Mouse (Mus musculus): ENCODE results near the gene Unc50. TPM values are rescaled to one million over a fixed set of nuclear protein-coding genes. Genes with fewer than 3 reads are reported as not detected.

Unc50 gene
- total and polyA plus RNA-seq, 3 experiments: 41.8 to 75.5 (median 58.5) TPM

DNA sequence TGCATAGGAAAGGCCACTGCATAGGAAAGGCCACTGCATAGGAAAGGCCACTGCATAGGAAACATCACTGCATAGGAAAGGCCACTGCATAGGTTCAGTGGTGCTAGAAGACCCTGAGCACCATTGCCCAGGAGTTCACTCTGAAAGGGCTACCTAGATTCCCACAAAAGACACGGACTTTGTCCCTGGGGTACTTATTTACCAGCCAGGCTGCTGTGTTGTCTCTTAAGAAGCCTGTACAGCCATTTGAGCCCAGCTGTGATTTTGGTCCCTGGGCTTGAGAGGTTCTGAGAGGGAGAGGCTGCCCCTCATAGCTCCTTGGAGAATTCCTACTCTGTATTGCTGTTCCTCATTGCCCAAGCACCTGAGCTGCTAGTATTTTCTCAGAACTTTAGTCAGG lies 33.5 kb upstream of the Unc50 start:
- Histone ChIP-seq H3K9ac (ENCODE audit: insufficient read depth, low read depth) (no peak overlapping the region), H3K4me1 (ENCODE audit: control insufficient read depth in 1 of 2, insufficient read depth in 2 of 2) (peaks cover 0 to 4% of the 10 kb centered on the region in 2 experiments; a peak in 1 of 4 replicates), H3K79me2 (replicated peaks; ENCODE audit: control insufficient read depth, extremely low read depth, insufficient read depth, poor library complexity, severe bottlenecking) (no peaks in the 10 kb centered on the region), H3K9me3 (replicated peaks; ENCODE audit: low read length) (no peaks in the 10 kb centered on the region), H3K4me2 (ENCODE audit: insufficient read depth, low read depth, poor library complexity, severe bottlenecking) (no peak overlapping the region), H3K36me3 (replicated peaks in 1 of 2; ENCODE audit: control insufficient read depth in 1 of 2, insufficient read depth in 1 of 2, low read length in 1 of 2) (peaks cover 14 to 74% of the 10 kb centered on the region in 2 experiments), H3K27me3 (replicated peaks) (no peaks in the 10 kb centered on the region), H3K27ac (ENCODE audit: insufficient read depth, low read depth) (no peak overlapping the region), H3K4me3 (replicated peaks in 1 of 3; ENCODE audit: low read depth in 2 of 3, low read length in 2 of 3, poor library complexity in 1 of 3) (no peak overlapping the region)
- in situ Hi-C loops (cut with MboI; ENCODE audit: low pct_ligation_motif_present, low pct_unique_long_range_greater_than_20kb, low sequenced_read_pairs) (no loop called here), dilution Hi-C loops (cut with MboI; ENCODE audit: extremely low pct_ligation_motif_present, extremely low pct_unique_long_range_greater_than_20kb, low sequenced_read_pairs) (no loop called here)
- no peak for DNase-seq (ENCODE audit: extremely low read depth)
- TF ChIP-seq MAX (IDR thresholded peaks at IDR 0.05; ENCODE audit: low read length): no peak
- no peak for TF ChIP-seq CTCF (conservative IDR thresholded peaks at IDR 0.05 in 1 of 2, IDR thresholded peaks at IDR 0.05 in 1 of 2; ENCODE audit: low read depth in 2 of 2, low read length in 2 of 2)
- no peak for TF ChIP-seq SIN3A (IDR thresholded peaks at IDR 0.05; ENCODE audit: low read length)
- no peak for TF ChIP-seq ZMIZ1 (IDR thresholded peaks at IDR 0.05; ENCODE audit: low read depth, low read length)
- TF ChIP-seq KAT2A (IDR thresholded peaks at IDR 0.05; ENCODE audit: insufficient replicate concordance, low read length): no peak
- TF ChIP-seq MAZ (IDR thresholded peaks at IDR 0.05; ENCODE audit: low read depth, low read length): no peak
- TF ChIP-seq MYC (IDR thresholded peaks at IDR 0.05; ENCODE audit: low read depth, low read length): no peak
- no peak for TF ChIP-seq NELFE (IDR thresholded peaks at IDR 0.05; ENCODE audit: low read depth, low read length)
- no peak for TF ChIP-seq USF1 (IDR thresholded peaks at IDR 0.05; ENCODE audit: low read depth, low read length)
- TF ChIP-seq RCOR1 (conservative IDR thresholded peaks at IDR 0.05; ENCODE audit: low read depth, low read length): no peak
- TF ChIP-seq BHLHE40 (IDR thresholded peaks at IDR 0.05; ENCODE audit: low read depth, low read length): no peak
- no peak for TF ChIP-seq SMC3 (IDR thresholded peaks at IDR 0.05; ENCODE audit: low read depth, low read length)
- no peak for TF ChIP-seq USF2 (conservative IDR thresholded peaks at IDR 0.05; ENCODE audit: low read depth, low read length)

DNA sequence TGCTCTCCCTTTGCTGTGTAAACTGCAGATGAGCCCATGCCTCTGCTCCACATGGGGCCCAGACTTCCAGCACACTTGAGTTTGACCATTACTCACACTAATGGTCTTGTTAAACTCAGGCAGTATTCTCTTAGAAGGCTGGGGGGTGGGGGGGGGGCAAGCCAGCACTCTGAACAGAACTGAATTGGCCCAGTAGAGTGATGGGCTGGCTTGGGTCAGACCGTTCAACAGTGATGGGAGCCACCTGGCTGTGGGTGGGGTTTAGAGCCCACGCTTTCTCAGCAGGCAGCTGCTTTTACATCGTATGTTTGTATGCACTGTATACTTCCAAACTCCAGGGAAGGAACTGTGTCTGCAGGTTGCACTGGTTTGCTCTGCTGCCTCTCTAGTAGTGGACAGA lies 31.0 kb upstream of the Unc50 start:
- no peaks in the 10 kb centered on the region for H3K9me3 ChIP-seq (replicated peaks; ENCODE audit: low read length)
- H3K27me3 ChIP-seq (replicated peaks): no peaks in the 10 kb centered on the region
- no peak for DNase-seq (ENCODE audit: extremely low read depth)
- H3K9ac ChIP-seq (ENCODE audit: insufficient read depth, low read depth): no peak overlapping the region
- TF ChIP-seq UBTF (IDR thresholded peaks at IDR 0.05; ENCODE audit: low read depth, low read length) (no peak), SIN3A (IDR thresholded peaks at IDR 0.05; ENCODE audit: low read length) (no peak), NRF1 (IDR thresholded peaks at IDR 0.05; ENCODE audit: low read depth, low read length) (no peak), USF1 (IDR thresholded peaks at IDR 0.05; ENCODE audit: low read depth, low read length) (no peak), ZC3H11A (IDR thresholded peaks at IDR 0.05; ENCODE audit: low read depth, low read length) (no peak), MYC (IDR thresholded peaks at IDR 0.05; ENCODE audit: low read depth, low read length) (no peak), JUND (conservative IDR thresholded peaks at IDR 0.05; ENCODE audit: low read depth, low read length) (no peak), MEF2A (IDR thresholded peaks at IDR 0.05; ENCODE audit: borderline replicate concordance, low read depth, low read length) (no peak)
- dilution Hi-C loops (cut with MboI; ENCODE audit: extremely low pct_ligation_motif_present, extremely low pct_unique_long_range_greater_than_20kb, low sequenced_read_pairs): no loop called here
- H3K4me2 ChIP-seq (ENCODE audit: insufficient read depth, low read depth, poor library complexity, severe bottlenecking): no peak overlapping the region
- H3K4me1 ChIP-seq (ENCODE audit: control insufficient read depth in 1 of 2, insufficient read depth in 2 of 2): peaks cover 4 to 13% of the 10 kb centered on the region in 2 experiments; a peak in 3 of 4 replicates
- H3K36me3 ChIP-seq (replicated peaks in 1 of 2; ENCODE audit: control insufficient read depth in 1 of 2, insufficient read depth in 1 of 2, low read length in 1 of 2): peaks cover 14 to 68% of the 10 kb centered on the region in 2 experiments
- H3K4me3 ChIP-seq (replicated peaks in 1 of 3; ENCODE audit: low read depth in 2 of 3, low read length in 2 of 3, poor library complexity in 1 of 3): no peak overlapping the region
- no peak overlapping the region for H3K27ac ChIP-seq (ENCODE audit: insufficient read depth, low read depth)
- in situ Hi-C loops (cut with MboI; ENCODE audit: low pct_ligation_motif_present, low pct_unique_long_range_greater_than_20kb, low sequenced_read_pairs): no loop called here
- no peaks in the 10 kb centered on the region for H3K79me2 ChIP-seq (replicated peaks; ENCODE audit: control insufficient read depth, extremely low read depth, insufficient read depth, poor library complexity, severe bottlenecking)

Measured in CH12.LX (cell line).